Mouse (Mus musculus): ENCODE results near the gene Lrrc7.

DNA sequence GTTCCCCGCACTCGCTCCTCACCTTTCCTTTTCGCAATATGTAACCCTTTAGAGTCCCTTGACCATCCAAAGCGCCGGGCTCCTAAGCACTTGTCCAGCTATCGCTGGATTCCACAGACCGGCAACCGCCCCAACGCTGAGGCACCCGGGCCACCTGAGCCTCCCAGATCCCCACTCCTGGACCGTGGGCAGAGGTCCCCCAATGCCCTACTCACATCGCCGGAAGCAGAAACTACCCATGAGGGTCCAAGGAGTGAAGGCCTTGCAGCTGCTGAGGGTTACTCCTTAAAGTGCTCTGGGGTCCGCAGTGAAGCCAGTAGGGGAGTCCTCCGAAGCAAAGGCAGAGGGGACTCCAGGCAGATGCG lies 1.1 kb downstream of the Lrrc7 start:
- TF ChIP-seq CTCF (IDR thresholded peaks at IDR 0.05; ENCODE audit: low read depth, low read length) (no peak), EP300 (IDR thresholded peaks at IDR 0.05; ENCODE audit: insufficient read depth, low read depth, low read length) (no peak)

Measured in ES-Bruce4 (cell line).